Mouse (Mus musculus) CD4-positive, CD25-positive, alpha-beta regulatory T cell, adult 4 months (primary cell): ENCODE results near the gene Gm49403. TPM values are rescaled to one million over a fixed set of nuclear protein-coding genes. Genes with fewer than 3 reads are reported as not detected.
"Not testable (repeated sequence)": the region's sequence is repeated elsewhere in the genome, so short reads cannot be mapped to it uniquely, and the experiment has no call there.

ENCODE experiments used
- ATAC-seq: one replicate; pipeline ENCODE4 v1.8.0; 2017
- polyA plus RNA-seq, 2 experiments: library from polyadenylated mRNA; unstranded; fragments of 100-300 nt; shearing (Covaris generic); gene quantifications; one replicate each; pipeline ENCODE4 v1.2.1; 2017

Gene Gm49403
- polyA plus RNA-seq, 2 experiments from 2014 or later, result not detected

- peak; percentile 94 for ATAC-seq
Measured at GRCm38 (mm10) chr19:8871267-8872186, 12.2 kb upstream of the Gm49403 start, which contains the start of gene Ubxn1. TSS of gene Ubxn1 (plus strand) at chr19:8871496.

GRCm38 (mm10) chr19:8872266-8872840 lies 11.4 kb upstream of the Gm49403 start:
- ATAC-seq, result no peak

- ATAC-seq, result no peak
Measured at GRCm38 (mm10) chr19:8875031-8875430, 8.7 kb upstream of the Gm49403 start.

- ATAC-seq, result peak; percentile 99
Measured at GRCm38 (mm10) chr19:8880311-8881033, 3.3 kb upstream of the Gm49403 start, which contains the start of gene Uqcc3. TSS of gene Uqcc3 (minus strand) at chr19:8880923.

GRCm38 (mm10) chr19:8881034-8881392 lies 2.7 kb upstream of the Gm49403 start:
- peak; percentile 51 for ATAC-seq

- ATAC-seq, result no peak
Measured at GRCm38 (mm10) chr19:8886916-8887584, 3.3 kb downstream of the Gm49403 start.

DNA sequence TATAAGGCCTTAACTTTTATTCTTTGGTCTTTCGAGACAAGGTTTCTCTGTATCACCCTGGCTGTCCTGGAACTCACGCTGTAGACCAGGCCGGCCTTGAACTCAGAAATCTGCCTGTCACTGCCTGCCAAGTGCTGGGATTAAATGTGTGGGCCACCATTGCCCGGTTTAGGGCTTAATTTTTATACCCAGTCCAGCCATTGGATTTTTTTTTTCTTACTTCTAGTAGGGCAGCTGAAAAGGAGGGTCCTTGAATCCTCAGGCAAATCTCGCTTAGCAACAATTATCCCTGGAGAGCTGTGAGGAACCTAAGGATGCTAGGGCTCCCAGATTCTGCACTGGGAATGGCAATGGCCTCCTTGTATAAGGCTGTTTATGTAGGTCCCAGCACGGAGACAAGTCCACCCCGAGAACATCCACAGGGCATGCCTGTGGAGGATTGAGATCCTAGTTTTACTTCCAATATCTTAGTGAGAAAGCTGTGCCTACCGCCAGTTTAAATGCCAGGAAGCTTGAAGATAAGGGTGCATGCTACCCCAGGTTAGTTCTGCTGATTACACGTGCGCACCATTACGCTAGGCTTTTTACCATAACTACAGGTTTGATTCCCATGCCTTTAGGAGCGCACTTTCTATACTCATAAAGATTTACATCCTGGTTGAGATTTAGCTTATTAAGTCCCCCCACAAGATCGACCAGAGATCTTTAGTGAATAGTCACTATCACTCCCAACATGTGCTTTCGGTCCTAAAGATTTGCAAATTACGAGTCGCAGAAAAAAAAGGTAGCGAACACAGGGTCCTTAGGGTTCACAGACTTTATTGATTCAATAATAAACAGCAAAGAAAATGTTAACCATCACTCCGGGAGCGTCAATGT lies 4.1 kb downstream of the Gm49403 start:
- no peak for ATAC-seq

GRCm38 (mm10) chr19:8888511-8889385 lies 5.0 kb downstream of the Gm49403 start, which contains the start of the genes 1810009A15Rik and Gm49416:
TSS of gene 1810009A15Rik (plus strand) at chr19:8888853.
TSS of gene Gm49416 (plus strand) at chr19:8888926.
- ATAC-seq, result peak; percentile 95

- ATAC-seq, result peak; percentile 38
Measured at GRCm38 (mm10) chr19:8892829-8893766, 9.4 kb downstream of the Gm49403 start, which contains the start of gene Ints5. TSS of gene Ints5 (plus strand) at chr19:8893005.

DNA sequence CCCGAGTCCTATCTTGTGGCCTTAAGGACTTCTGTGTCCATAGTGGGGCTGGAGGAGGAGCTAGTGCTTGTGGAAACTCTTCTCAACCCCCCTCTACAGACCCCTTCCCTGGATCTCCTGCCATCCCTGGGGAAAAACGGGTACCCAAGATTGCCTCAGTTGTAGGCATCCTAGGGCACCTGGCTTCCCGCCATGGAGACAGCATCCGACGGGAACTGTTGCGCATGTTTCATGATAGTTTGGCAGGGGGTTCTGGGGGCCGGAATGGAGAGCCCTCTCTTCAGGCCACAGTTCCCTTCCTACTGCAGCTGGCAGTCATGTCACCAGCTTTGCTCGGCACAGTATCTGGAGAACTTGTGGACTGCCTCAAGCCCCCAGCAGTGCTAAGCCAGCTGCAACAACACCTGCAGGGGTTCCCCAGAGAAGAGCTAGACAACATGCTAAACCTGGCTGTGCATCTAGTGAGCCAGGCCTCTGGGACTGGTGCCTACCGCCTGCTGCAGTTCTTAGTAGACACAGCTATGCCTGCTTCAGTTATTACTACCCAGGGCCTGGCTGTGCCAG lies 11.7 kb downstream of the Gm49403 start:
- no peak for ATAC-seq

GRCm38 (mm10) chr19:8896231-8896630 lies 12.5 kb downstream of the Gm49403 start:
- ATAC-seq, result not testable (repeated sequence)

DNA sequence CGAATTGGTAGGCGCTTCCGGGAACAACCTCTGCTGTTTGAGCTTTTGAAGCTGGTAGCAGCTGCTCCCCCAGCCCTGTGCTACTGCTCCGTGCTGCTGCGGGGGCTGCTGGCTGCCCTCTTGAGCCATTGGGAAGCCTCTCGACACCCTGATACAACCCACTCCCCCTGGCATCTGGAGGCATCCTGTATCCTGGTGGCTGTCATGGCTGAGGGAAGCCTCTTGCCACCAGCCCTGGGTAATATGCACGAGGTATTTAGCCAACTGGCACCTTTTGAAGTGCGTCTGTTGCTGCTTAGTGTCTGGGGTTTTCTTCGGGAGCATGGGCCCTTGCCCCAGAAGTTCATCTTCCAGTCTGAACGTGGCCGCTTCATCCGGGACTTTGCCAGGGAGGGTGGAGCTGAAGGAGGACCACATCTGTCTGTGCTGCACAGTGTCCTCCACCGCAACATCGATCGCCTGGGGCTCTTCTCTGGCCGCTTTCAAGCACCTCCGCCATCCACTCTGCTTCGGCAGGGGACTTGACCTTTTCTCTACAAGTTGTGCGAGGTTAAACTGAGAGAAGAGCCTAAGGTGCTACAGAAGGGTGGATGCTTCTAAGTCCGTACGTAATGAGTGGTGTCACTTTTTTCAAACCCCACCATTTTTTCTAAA lies 13.6 kb downstream of the Gm49403 start:
- not testable (repeated sequence) for ATAC-seq

GRCm38 (mm10) chr19:8897865-8898495 lies 14.2 kb downstream of the Gm49403 start, which contains the start of gene Ganab:
TSS of gene Ganab (plus strand) at chr19:8898071.
- ATAC-seq, result peak; percentile 98

- peak; percentile 19 for ATAC-seq
Measured at GRCm38 (mm10) chr19:8898576-8898975, 14.8 kb downstream of the Gm49403 start.

- ATAC-seq, result no peak
Measured at GRCm38 (mm10) chr19:8899079-8899478, 15.3 kb downstream of the Gm49403 start.

GRCm38 (mm10) chr19:8903412-8903811 lies 19.7 kb downstream of the Gm49403 start:
- ATAC-seq, result no peak

DNA sequence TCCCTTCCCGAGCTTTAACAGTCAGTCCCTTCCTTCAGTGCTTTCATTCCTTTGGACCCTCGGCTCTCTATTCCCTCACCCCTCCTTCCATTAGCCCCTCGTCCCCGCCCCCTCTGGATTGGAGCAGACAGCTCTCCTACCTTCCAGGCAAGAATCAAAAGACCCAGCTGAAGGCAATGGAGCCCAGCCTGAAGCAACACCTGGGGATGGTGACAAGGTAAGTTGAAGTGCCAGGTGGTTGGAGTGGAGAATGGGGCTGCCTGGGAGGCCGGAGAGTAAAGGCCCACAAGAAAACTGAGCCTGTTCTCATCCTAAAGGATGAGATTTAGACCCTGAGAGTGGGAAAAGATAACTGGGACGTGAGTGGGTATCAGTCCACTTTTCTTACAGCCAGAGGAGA lies 24.8 kb downstream of the Gm49403 start:
- ATAC-seq, result no peak

- ATAC-seq, result no peak
Measured at GRCm38 (mm10) chr19:8911810-8912209, 28.1 kb downstream of the Gm49403 start.
